Mouse (Mus musculus): Measurements from ENCODE around the gene Pparg.

GRCm38 (mm10) chr6:115519275-115519699 lies 158.5 kb downstream of the Pparg start:
- TF ChIP-seq CTCF (IDR thresholded peaks at IDR 0.05; ENCODE audit: extremely low read depth, insufficient read length, insufficient replicate concordance, low read depth, low read length) (no peak), POLR2A (IDR thresholded peaks at IDR 0.05; ENCODE audit: low read depth, low read length) (no peak)

Measured in small intestine, adult 2 months (tissue).